Mouse (Mus musculus) activated CD4-positive, CD25-positive, alpha-beta regulatory T cell (primary cell): ENCODE measurements around the gene Rai1. TPM values are rescaled to one million over a fixed set of nuclear protein-coding genes. Genes with fewer than 3 reads are reported as not detected.

Experiments used
- polyA plus RNA-seq, 2 experiments: library from polyadenylated mRNA; unstranded; fragments of 100-300 nt; shearing (Covaris generic); gene quantifications; one replicate each; pipeline ENCODE4 v1.2.1; 2017

Gene Rai1
- polyA plus RNA-seq = 10 to 100 TPM; 19.8 to 21.1 TPM

DNA sequence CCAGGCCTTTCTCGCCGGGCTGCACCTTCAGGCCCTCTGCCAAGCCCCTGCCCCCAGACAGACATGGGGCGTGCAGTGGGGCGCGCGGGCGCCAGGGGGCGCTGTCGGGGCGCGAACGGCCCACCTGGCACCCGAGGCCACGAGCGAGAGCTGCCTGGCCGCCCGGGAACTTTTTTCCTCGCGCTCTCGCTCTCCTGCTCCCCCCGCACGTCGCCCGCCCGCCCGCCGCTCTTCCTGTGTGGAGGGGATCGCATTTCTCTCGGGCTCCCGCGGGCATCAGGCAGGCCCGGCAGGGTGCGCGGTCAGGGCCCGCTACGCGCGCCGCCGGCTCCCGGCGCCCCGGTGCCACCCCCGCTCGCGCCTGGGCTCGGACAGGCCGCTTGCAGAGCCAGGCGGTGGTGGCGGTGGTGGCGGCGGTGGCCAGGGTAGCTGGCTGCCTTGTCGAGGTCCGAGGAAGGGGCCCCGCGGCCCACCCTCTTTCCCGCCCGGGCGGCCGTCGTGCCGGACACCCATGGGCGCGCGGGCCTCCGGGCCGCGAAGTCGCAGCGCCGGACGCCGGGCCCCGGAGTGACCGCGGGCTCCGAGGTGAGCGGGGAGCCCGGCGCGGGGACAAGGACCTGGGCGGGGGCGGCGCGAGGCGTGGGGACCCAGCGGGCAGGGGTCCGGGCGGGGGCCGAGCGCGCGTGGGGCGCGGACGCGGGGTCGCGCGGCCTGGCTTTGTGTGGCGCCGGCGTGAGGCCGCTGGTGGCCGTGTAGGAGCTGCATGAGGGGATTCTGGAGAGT lies at the start of gene Rai1:
Rai1 (plus strand) TSS at position 204 of the 783 bp plus-strand sequence.

DNA sequence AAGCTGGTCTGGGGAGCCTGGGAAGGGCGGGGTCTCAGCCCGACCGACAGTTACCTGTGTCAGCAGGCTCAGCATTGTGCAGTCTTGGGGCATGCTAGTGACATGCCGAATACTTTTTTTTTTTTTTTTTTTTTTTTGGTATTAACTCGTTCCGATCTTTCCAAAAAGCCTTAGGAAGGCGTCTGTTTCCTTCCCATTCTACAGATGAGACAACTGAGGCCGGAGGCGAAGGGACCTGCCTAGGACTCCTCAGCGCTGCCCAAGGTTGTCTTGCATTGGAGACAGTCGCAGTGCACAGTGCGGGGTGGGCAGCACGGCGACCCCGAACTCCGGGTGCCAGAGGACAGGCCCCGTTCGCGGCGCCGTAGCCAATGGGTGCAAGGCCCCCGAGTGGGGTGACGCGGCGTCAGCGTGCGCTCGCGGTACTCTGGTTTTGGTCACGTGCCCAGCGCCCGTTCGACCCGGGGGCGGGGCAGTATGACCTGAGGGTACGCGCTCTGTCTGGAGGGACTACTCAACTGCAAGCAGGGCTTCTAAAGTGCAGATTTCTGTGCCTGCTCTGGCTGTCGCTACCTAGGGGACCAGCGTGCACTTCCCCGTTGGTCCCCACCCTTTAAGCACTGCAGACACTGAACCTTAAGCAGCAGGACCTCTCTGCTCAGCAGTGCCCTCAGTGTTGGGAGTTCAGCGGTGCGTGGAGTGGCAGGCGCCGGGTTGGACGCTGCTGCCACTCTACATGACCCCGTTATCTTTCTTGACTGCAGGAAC lies 117.8 kb downstream of the Rai1 start, which contains the start of gene Srebf1:
Srebf1 (minus strand) TSS at position 113 of the 768 bp plus-strand sequence.

Other genes with a start within 250 kb of the Rai1 start
- 10 to 100 TPM; 17.0 to 17.4 TPM for gene Med9, start 156.8 kb upstream of the Rai1 start, polyA plus RNA-seq
- under 1 TPM; 0.21 to 0.36 TPM for gene Rasd1, start 140.1 kb upstream of the Rai1 start, polyA plus RNA-seq
- gene Pemt, start 58.5 kb upstream of the Rai1 start, polyA plus RNA-seq = 1 to 10 TPM in 1 of 2 experiments, under 1 TPM in 1; 0.60 to 1.9 TPM
- 10 to 100 TPM; 56.2 to 57.7 TPM for gene Srebf1, start 117.6 kb downstream of the Rai1 start, polyA plus RNA-seq
- 10 to 100 TPM; 22.7 to 25.4 TPM for gene Tom1l2, start 247.9 kb downstream of the Rai1 start, polyA plus RNA-seq
- gene Drc3, start 248.3 kb downstream of the Rai1 start, polyA plus RNA-seq = 1 to 10 TPM in 1 of 2 experiments, under 1 TPM in 1; 0.27 to 1.0 TPM